Mouse (Mus musculus) G1E (cell line): Measurements from ENCODE around the gene Rbm5.

Source experiments
- CTCF ChIP-seq: IDR thresholded peaks from 2 replicates; pipeline ENCODE4 v1.5.1; 2012; ENCODE audit warnings: low read depth, low read length, inconsistent platforms, mixed read lengths
- GATA1 ChIP-seq: IDR thresholded peaks from 2 replicates; pipeline ENCODE4 v1.6.1; 2012; ENCODE audit warnings: borderline replicate concordance, low read length, inconsistent platforms, mixed read lengths
- POLR2AphosphoS5 ChIP-seq: IDR thresholded peaks from 2 replicates; pipeline ENCODE4 v1.6.1; 2012; ENCODE audit warnings: low read depth, low read length, inconsistent platforms; ENCODE audit not compliant: insufficient replicate concordance

DNA sequence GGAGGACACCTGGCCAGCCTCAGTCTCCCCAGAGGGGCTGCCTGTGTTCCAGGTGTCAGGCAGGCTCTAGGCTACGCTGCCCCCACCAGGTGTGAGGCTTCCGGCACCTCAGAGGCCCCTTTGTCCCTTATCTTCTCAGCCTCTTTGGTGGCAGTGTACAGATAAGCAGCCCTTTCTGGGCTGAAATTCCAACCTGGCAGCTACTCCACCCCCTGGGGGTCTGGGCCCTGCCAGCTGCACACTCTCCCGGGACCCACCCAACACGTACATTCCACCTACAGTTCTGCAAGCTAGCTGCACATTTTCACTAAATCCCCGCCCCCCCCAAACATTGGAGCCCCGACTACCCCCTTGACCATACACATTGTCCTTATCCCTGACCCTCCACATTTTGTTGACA is 47.5 kb downstream of the Rbm5 start:
- TF ChIP-seq GATA1 (no peak), CTCF (no peak), POLR2AphosphoS5 (no peak)
